Mouse (Mus musculus): ENCODE results near the gene Pum3.

Pum3 gene

DNA sequence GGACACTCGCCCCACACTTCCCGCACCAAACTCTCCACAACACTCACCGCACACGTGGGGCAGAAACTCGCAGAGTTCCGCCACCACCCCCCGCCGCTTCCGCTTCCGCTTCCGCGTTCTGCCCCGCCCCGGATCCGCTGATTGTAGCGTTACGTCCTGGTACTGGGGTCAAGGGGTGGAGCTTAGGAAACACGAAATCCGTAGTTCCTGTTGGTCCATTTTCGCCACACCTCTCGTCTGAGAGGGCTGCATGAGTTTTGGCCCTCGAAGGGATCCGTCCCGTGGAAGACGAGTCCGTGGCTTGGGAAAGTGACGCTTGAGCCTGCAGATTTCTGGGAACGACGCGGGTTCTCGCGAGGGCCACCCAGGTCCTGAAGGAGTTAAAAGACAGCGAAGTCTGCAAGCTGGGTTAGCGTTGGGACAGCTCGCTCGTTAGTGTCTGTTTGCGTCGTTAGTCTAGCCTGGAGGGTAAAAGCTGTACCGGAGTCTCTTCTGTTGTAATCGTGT is at the start of gene Pum3:
Pum3 (minus strand) TSS at position 81 of the 507 bp plus-strand sequence.
- DNase-seq (ENCODE audit: low read depth, low spot score) = peak; percentile 96

DNA sequence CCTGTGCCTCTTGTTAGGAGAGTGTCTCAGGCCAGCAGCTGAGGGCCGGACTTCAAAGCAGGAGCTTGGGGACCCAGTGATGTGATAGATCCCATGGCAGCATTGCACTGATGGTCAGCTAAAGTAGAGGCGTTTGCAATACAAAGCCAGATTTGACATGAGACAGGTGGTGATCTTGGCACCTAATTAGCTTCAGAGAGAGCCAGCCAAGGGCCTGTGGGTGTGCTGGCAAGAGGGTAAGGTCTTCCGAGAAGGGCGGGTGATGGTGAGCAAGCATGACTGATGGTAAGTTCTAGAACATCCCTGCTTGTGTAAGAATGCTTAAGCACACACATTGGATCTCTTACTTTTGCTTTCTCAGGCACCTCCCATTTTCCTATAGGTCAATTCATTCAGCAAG is 37.1 kb upstream of the Pum3 start:
- no peak for DNase-seq (ENCODE audit: low read depth, low spot score)

DNA sequence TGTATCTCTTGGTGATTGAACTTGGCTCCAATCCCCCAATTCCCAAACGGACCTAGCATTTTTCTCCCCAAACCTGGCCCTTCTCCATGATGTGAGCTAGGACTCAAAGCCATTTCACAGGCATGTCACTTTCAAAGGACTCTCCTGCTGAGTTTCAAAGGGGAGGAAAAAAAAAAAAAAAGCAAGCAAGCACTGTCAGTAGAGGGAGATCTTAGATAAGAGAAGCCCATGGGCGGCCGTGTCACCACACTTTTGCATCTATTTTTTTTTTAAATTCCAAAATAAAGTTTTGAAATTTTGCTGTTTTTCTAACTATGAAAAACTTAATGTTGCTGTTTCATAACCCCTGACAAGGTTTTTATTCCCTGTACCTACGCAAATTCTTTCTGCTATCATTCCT is 33.0 kb upstream of the Pum3 start:
- DNase-seq (ENCODE audit: low read depth, low spot score) = no peak

DNA sequence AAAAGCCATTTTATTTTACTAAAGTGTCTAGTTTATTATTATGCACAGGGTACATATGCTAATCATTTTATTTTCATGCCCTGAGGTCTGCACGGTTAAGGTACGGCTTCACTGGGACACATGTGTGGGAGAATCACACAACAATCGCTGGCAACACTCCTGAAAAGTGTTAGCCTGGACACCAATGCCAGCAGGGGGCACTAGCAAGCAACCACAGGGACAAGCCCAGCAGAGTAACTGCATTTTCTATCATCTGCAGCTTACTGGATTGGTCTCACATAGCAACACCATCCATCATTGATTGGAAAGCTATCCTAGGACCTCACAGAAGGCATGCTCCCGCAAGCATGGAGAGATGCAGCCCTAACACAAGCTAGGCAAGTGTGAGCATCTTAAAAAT is 20.8 kb upstream of the Pum3 start:
- peak; percentile 54 for DNase-seq (ENCODE audit: low read depth, low spot score)

DNA sequence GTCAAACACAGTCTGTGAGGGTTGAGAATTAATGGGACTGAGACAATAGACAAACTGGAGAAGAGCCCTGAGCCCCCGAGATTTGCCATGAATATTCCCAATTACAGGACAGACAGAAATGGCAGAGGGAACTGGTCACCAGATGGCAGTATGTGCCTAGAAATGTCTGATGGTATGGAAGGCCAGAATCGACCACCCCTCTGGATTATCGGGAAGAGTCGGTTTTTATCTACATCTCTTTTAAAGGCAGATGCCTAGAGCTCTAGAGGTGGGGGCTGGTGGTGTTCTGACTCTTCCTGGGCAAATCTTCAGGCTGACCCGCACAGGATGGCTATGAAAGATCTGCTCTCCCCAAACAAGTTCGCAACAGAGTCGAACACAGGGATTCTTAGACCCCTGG is 17.9 kb upstream of the Pum3 start:
- DNase-seq (ENCODE audit: low read depth, low spot score) = no peak

DNA sequence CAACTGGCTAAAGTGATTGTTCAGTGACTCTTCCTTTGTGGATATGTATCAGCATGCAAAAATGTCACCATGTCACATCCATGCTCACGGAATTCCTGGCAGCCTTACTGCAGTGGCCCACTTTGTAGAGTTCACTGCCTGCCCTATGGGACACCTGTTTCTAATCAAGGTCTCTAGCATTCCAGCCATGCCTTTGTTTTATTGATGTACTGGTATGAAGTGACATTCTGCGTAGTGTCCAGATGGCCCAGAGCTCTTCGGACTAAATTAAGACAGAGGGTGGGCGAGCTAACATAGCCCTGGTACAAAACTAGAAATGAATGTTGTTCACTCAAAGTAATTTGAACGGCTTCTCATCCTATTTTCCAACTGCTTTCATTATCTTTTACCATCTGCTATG is 11.5 kb upstream of the Pum3 start:
- DNase-seq (ENCODE audit: low read depth, low spot score) = no peak

DNA sequence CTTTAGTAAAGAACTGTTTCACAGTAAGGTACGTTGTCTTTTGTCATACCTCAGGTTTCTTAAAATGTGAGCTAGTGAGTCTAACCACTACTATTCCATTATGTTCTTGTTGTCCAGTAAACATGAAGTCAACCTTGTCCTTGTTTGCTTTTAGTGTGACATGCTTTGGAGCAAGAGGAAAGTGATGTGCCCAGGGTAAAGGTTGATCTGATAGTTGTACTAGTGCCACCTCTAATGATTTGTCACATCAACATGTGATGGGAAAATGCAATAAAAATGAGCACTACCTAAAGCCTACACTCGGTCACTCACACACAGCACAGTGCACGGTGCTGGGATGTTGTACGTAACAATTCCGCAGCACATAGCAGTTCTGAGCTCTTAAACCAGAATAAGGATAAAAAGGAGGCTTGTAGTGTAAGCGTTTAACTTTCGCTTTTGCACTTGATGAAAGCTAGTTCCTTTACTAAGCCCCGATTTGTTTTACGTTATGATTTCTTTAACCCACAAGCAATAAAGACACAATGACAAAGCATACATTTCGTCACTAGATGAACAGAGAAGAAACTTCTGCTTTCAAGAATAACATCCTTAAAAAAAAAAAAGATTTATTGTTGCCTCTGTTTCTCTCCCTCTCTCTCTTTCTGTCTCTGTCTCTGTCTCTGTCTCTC is 8.5 kb upstream of the Pum3 start:
- no peak for DNase-seq (ENCODE audit: low read depth, low spot score)

DNA sequence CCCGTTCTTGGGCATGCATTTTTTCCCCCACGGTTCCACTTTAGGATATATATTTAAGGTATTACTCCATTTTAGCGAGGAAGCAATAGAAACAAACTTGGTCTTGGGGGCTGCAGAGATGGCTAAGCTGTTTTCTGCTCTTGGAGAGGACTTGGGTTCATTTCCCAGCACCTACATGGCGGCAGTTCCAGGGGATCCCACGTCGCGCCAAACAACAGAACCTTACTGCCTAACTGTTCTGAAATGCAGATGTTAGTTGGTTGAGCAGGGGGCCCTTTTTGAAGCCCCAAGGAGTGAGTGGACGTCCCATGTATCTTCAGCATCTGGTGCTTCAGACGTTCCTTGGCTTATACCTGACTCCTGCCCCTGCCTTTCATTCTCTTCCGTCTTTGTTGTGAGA is 781 bp upstream of the Pum3 start:
- no peak for DNase-seq (ENCODE audit: low read depth, low spot score)

DNA sequence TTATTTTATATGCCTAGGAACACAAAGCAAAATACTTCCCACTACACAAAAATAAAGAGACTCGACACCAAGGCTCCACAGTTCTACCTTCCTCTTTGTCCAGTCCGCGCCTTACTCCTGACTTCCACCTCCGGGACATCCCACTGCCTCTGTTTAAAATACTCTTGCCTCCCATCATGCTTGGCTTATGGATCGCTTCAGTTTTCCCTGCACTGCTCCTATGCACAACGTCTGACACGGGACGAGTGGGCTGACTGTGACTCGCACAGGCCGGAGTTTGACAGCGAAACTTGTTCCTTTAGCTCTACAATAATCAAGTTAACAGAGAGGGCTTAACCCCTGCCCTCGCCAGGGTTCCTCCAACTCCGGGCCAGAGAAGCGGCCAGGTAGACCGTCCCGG is 344 bp downstream of the Pum3 start:
- DNase-seq (ENCODE audit: low read depth, low spot score) = no peak

DNA sequence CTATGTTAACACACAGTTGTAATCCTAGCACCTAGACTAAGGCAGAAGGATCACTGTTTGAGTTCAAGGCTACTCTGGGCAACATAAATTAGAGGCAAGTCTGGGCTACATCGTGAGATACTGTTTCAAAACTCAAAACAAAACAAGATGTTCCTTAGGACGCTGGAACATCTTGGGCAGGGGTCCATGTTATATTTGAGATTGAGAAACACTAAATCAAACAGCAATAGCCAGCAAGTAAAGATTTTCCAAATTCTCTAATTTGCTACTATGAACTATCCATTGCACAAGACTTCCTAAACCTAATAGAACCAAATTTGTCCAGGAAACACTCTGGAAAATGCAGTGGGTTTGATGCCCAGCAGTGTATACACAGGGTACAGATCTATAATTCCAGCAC is 1.8 kb downstream of the Pum3 start:
- DNase-seq (ENCODE audit: low read depth, low spot score) = no peak

DNA sequence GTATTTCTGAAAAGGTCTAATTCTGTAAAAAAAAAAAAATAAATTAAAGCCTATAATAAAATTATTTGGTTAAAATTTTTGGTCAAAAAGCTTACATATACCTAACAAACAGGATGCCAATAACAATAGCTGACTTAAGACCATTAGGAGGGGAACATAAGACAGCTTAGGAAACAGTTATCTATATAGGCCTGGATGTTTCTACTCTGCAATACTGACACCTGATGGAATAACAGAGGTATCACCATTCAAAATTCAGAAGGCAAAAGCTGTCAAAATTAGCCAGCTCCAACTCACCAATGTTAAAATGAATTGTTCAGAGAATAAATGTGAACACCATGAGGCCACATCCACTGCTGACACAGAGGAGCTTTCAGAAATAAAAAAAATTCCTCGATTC is 3.2 kb downstream of the Pum3 start:
- no peak for DNase-seq (ENCODE audit: low read depth, low spot score)

DNA sequence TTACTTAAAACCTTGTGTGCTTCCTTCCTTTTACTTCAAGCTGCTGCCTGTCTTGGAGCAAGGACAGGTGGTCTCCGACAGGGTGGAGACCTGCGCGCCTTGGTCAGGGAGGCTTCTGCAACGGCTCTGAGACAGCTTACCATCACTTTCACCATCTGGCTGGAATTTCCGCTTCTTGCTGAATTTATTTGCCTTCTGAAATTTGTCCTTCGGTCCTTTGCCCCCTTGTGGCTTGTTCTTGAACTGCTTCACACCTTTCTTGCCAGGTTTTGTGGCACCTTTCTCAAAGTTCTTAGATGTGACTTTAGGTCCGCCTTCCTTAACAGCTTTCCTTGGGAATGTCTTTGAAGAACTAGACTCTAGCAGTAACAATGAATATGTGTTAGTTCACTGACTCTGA is 4.0 kb downstream of the Pum3 start:
- DNase-seq (ENCODE audit: low read depth, low spot score) = no peak

DNA sequence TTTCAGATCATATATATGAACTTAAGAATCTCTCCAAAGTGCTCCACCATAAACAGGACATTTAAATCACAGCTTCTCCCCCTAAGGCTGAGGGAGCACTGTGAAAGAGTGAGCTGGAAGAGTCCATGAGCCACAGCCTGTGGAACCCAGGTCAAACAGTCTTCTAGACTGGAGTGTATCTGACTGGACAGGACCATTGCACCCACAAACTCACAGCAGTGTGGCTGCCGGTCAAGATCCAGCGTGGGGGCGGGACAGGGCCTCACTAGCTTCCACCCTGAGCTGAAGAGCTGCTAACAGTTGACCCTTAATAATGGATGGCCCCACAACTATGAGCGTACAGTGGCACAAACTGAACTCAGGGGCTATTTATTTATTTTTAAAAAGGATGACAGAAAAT is 12.2 kb downstream of the Pum3 start:
- DNase-seq (ENCODE audit: low read depth, low spot score) = no peak

DNA sequence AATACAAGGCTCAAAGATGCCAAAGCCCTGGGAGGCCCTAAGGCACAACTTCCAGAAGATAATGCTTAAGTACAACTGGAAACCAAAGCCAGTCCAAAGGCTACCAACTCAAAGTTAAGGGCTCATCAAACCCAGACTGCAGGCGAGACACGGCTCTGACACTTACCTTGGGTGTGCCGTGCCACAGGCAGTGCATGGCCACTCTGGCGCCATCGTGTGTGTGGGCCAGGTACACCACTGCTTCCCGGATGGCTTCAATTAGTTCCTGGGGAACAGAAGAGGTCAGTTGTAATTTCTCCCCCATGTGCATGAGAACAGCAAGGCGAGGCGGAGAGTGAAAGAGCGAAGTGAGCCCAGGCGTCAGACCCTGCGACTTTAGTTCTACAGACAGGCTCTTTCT is 13.1 kb downstream of the Pum3 start:
- peak; percentile 28 for DNase-seq (ENCODE audit: low read depth, low spot score)

DNA sequence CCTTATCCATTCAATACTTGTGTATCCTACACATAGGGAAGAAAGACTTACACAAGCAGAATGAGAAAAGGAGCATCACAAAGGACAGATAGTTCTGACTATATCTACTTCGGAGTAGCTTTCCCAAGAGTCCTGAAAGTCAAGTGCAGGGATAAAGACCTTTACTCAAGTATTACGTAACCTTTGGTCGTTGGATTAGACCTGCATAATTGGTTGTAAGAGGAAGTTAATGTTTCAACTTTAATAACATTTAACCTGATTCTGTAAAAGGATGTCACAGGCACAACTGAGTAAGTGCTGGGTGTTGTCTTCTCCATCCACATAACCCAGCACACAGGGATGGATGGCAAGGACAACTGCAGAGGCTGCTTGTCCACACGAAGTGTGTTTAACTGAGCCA is 18.3 kb downstream of the Pum3 start:
- DNase-seq (ENCODE audit: low read depth, low spot score) = no peak

DNA sequence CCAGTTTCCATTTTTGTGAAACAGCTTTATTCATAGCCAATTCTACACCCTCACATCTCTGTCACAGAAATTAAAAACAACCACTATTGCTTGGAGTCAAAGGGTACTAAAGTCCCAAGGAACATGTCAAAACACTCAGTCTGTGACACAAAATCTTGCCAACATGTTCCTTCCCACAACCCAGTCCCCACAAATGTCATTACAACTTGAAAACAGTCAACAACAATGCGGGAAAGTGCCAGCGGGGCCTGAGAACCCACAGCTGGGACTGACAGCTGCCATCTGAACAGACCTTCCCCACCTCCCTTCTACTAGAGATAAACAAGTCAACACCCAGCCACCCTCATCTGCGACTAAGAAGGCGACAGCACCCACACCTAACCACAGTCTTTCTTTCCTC is 18.9 kb downstream of the Pum3 start:
- no peak for DNase-seq (ENCODE audit: low read depth, low spot score)

DNA sequence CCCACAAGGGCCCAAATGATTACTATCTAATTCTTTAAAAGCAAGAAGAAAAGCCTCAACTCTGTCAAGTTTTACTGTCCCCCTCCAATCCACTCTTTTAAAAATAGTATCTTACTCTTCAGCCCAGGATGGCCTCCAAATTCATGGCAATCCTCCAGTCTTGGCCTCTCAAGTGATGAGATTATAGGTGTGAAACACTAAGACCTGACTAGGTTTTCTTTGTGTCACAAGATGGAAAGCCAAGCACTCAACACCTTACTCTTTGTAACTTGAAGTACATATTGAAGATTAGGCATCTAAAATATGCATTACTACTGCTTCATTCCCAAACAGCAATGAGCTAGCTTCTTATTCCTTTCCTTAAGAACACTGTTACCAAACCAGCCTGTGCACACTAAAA is 19.8 kb downstream of the Pum3 start:
- DNase-seq (ENCODE audit: low read depth, low spot score) = no peak

DNA sequence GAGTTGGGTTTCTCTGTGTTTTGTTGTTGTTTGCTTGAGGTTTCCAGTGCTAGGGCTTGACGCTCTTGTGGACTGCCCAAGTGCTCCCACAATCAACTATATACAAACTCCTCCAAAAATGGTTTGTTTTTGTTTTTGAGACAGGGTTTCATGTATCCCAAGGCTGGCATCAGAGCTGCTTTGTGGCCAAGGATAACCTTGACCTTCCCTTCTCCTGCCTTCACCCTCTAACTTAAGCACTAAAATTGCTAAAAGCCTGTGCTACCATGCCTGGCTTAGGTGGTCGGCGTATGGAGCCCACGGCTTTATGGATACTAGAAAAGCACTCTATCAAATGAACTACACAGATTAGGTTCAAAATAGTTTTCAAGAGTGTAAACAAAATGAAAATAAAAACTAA is 20.4 kb downstream of the Pum3 start:
- no peak for DNase-seq (ENCODE audit: low read depth, low spot score)

DNA sequence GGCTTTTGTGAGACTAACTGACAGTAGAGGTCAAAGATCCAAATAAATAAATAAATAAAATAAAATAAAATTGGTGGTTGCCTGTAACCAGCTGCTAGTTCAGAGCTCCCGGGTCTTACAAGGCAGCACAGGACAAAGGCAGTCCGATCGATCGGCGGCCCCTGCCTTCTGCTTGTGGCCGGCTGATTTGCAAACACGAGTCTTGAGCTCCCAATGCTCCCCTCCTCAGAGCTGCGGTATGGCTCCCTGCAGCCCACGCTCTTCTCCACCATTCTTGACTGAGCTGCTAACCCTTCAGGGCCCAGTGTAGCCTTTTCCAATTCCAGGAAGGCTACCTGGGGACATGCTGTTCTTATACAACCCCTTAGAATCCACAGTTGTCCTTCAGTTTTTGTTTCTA is 31.8 kb downstream of the Pum3 start:
- DNase-seq (ENCODE audit: low read depth, low spot score) = no peak

DNA sequence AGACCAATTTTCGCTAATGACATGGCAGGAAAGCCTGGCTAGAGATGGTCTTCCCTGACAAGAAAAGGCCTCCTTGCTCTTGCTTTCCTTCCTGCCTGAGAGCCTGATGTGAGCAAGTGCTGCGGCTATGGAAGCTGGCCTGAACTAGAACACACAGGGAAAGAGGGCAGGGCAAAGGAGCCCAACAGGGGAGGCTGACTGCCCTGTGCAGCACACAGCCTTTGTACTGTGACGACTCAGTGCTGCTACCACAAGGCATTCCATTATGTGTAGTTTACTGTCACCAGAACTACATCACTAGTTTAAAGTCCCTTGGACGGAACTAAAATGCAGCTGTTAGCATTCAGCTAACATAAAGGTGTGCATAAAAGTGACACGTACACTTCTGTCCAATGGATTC is 32.4 kb downstream of the Pum3 start:
- no peak for DNase-seq (ENCODE audit: low read depth, low spot score)

DNA sequence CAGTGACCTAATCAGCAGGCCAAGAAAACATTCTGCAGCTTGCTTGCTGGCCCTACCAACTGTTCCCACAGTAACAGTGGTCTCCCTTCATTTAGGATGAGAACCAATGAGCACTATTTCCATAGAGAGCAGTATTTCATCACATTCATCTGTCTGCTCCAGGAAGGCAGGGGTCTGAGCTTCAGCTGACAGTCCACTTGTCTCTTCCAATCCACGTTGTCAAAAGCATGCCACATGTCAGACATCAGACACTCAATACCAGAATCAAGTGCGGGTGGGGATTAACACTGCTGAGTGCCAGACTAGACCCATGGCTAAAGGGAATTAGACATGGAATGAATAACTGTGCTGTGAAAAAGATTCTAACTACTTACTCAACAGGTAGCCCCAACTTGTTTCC is 32.9 kb downstream of the Pum3 start:
- no peak for DNase-seq (ENCODE audit: low read depth, low spot score)

DNA sequence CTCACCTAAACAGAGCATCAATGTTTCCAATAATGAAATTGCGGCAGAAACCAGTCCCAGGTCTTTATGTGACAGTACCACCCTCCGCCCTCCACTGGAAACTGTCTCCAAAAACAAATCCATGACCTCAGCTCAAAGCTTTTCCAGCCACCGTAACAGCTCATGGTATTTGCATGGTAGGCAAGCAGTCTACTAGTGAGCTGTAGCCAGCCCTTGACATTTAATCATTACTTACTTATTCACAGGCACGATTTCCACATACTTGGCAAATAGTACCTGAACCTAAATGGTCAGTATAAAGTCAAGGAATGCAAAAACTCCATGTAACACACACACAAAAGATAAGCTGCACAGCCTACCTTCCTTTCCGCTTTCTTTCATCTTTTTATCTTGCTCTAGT is 33.7 kb downstream of the Pum3 start:
- no peak for DNase-seq (ENCODE audit: low read depth, low spot score)

DNA sequence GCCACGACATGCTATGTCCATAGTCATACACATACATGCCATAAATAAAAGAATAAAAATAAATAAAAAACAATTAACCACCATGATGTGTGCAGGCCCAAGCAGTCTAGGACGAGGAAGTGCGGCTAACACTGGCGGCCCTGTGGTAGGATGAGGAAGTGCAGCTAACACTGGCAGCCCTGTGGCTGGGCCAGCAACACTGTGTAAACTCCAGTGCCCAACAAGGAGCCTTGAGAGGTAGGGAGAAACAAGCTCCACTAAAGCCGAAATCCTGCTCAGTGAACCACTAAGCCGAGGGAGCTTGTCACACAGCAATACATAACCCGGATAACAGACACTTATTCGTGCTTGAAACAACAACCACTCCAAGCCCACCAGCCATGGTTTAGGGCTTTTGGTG is 34.1 kb downstream of the Pum3 start:
- DNase-seq (ENCODE audit: low read depth, low spot score) = no peak

DNA sequence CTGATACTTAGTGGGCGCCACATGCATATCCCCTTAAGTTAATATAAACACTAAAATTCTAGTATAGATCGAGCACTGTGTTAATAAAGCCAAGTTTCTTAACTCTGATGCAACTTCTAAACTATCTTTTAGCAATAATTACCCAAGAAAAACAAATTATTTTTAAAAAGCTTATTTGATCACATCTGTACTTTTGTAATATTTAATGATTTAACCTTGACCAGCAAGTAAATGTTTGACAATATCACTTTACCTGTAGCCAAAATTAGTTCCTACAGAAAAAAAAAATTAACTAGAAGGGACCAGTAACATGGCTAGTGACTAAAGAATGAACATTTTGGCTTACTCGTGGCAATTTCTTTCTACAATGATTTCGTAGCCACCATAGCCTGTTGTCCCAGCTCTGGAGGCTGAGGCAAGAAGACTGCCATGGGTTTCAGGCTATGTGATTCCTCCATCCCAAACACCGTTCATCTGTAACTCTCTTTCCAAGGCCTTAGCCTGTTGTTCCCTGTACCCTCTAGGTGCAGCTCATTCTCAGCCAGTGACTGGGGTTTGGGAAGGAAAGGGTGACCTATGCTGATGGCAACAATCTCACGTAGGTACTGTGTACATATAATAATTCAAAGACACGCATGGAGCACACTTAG is 35.2 kb downstream of the Pum3 start:
- no peak for DNase-seq (ENCODE audit: low read depth, low spot score)

All from retina, postnatal 7 days (tissue).